Mouse (Mus musculus): ENCODE results near the gene Nol12.

GRCm38 (mm10) chr15:78919914-78920313, 14.8 kb upstream of the Nol12 start:
- TF ChIP-seq CTCF (conservative IDR thresholded peaks at IDR 0.05; ENCODE audit: insufficient read depth, insufficient read length, low read depth, low read length): no peak
- no peak for TF ChIP-seq POLR2A (IDR thresholded peaks at IDR 0.05; ENCODE audit: low read depth, low read length)
